In genomic region chr9:78856981-78857380, GRCm38 (mm10) we compare ENCODE assay signal across 19 mouse cellular contexts.
"Had no signal": no experiment of that assay in that cellular context is flagged by ENCODE, and none has a peak within 500 bp of the region (broad histone marks: within the 10 kb centered on the region; RNA-seq: fewer than 3 reads in every experiment).

No protein-coding gene starts in this region.

- H3K9me3 ChIP-seq: liver, embryonic 13.5 days; liver, embryonic 15.5 days; midbrain, embryonic 10.5 days; midbrain, embryonic 13.5 days; midbrain, embryonic 15.5 days; neural tube, embryonic 13.5 days; neural tube, embryonic 15.5 days had no signal

- H3K36me3 ChIP-seq: liver, embryonic 13.5 days; liver, embryonic 15.5 days; midbrain, embryonic 10.5 days; midbrain, embryonic 13.5 days; midbrain, embryonic 15.5 days; neural tube, embryonic 13.5 days; neural tube, embryonic 15.5 days had no signal

- H3K27me3 ChIP-seq: liver, embryonic 13.5 days; liver, embryonic 15.5 days; midbrain, embryonic 13.5 days; midbrain, embryonic 15.5 days; neural tube, embryonic 13.5 days; neural tube, embryonic 15.5 days had no signal

- ATAC-seq: liver, postnatal 0 days; midbrain, embryonic 13.5 days; midbrain, embryonic 15.5 days had no signal

- H3K27ac ChIP-seq: liver, embryonic 13.5 days; liver, embryonic 15.5 days; midbrain, embryonic 10.5 days; midbrain, embryonic 13.5 days; midbrain, embryonic 15.5 days; neural tube, embryonic 13.5 days; neural tube, embryonic 15.5 days had no signal

- H3K4me2 ChIP-seq: liver, embryonic 11.5 days; liver, embryonic 13.5 days; liver, embryonic 15.5 days; midbrain, embryonic 13.5 days; midbrain, embryonic 15.5 days; neural tube, embryonic 13.5 days; neural tube, embryonic 15.5 days had no signal

- H3K4me1 ChIP-seq: liver, embryonic 13.5 days; liver, embryonic 15.5 days; midbrain, embryonic 10.5 days; midbrain, embryonic 13.5 days; midbrain, embryonic 15.5 days; neural tube, embryonic 13.5 days; neural tube, embryonic 15.5 days had no signal

- H3K9ac ChIP-seq: liver, embryonic 13.5 days; liver, embryonic 15.5 days; liver, postnatal 0 days; midbrain, embryonic 13.5 days; midbrain, embryonic 15.5 days; neural tube, embryonic 13.5 days; neural tube, embryonic 15.5 days had no signal

- H3K4me3 ChIP-seq: liver, embryonic 13.5 days; liver, embryonic 15.5 days; midbrain, embryonic 10.5 days; midbrain, embryonic 13.5 days; midbrain, embryonic 15.5 days; myocyte; neural tube, embryonic 13.5 days; neural tube, embryonic 15.5 days had no signal

- DNase-seq: liver; liver, embryonic 13.5 days; liver, postnatal 0 days; retina, postnatal 1 day; right cerebral cortex, adult 18-20 months; right cerebral cortex, postnatal 25 days; right cerebral cortex, postnatal 4 days; spleen, adult 18-20 months; thymus, adult 18-20 months; thymus, postnatal 14 days; thymus, postnatal 36 days had no signal
